Mouse (Mus musculus) myocyte (in vitro differentiated cells): Measurements from ENCODE around the gene Rplp1. TPM values are rescaled to one million over a fixed set of nuclear protein-coding genes. Genes with fewer than 3 reads are reported as not detected.
A peak's percentile ranks its signal among the peaks of the same experiment; 100 is the strongest.

Experiments
- H3K27me3 ChIP-seq: one replicate; pipeline ENCODE4 v1.6.1; 2011; ENCODE audit not compliant: control insufficient read depth, insufficient read depth, insufficient read length
- H3K36me3 ChIP-seq: one replicate; pipeline ENCODE4 v1.6.1; 2011; ENCODE audit not compliant: control insufficient read depth, insufficient read depth
- H3K4me2 ChIP-seq: one replicate; pipeline ENCODE4 v1.6.1; 2011; ENCODE audit warnings: low read depth, control low read depth
- H3K4me3 ChIP-seq: one replicate; pipeline ENCODE4 v1.5.1; 2011; ENCODE audit warnings: mild to moderate bottlenecking, control low read depth, moderate library complexity
- H3K79me2 ChIP-seq: one replicate; pipeline ENCODE4 v1.6.1; 2011; ENCODE audit not compliant: control insufficient read depth, insufficient read depth
- H3ac ChIP-seq: one replicate; pipeline ENCODE4 v1.6.1; 2011; ENCODE audit not compliant: control insufficient read depth, insufficient read length
- CEBPB ChIP-seq: IDR thresholded peaks from 2 replicates; pipeline ENCODE4 v1.6.1; 2011; ENCODE audit warnings: mild to moderate bottlenecking, moderate library complexity; ENCODE audit not compliant: poor library complexity, insufficient read depth, severe bottlenecking
- E2F4 ChIP-seq: IDR thresholded peaks from one replicate; pipeline ENCODE4 v1.6.1; 2011; ENCODE audit warnings: mild to moderate bottlenecking, control low read depth, moderate library complexity; ENCODE audit not compliant: insufficient read depth
- MAX ChIP-seq: IDR thresholded peaks from one replicate; pipeline ENCODE4 v1.6.1; 2011; ENCODE audit warnings: low read depth, mild to moderate bottlenecking, control low read depth
- MYOD1 ChIP-seq, 3 experiments: IDR thresholded peaks; one replicate each; pipeline ENCODE4 v1.6.1; 2011; ENCODE audit warnings: control low read depth in 2 of 3, low read depth in 2 of 3, mild to moderate bottlenecking in 2 of 3, moderate library complexity in 1 of 3; ENCODE audit not compliant: insufficient read length in 2 of 3, control insufficient read depth in 1 of 3
- MYOG ChIP-seq, 3 experiments: IDR thresholded peaks; one replicate each; pipeline ENCODE4 v1.6.1; 2011; ENCODE audit warnings: control low read depth in 2 of 3, low read depth in 2 of 3, mild to moderate bottlenecking in 2 of 3; ENCODE audit not compliant: insufficient read length in 2 of 3, control insufficient read depth in 1 of 3, insufficient read depth in 1 of 3
- POLR2A ChIP-seq: IDR thresholded peaks from one replicate; pipeline ENCODE4 v1.6.1; 2011; ENCODE audit warnings: low read depth, mild to moderate bottlenecking, control low read depth, moderate library complexity; ENCODE audit not compliant: insufficient read length
- POLR2AphosphoS2 ChIP-seq: IDR thresholded peaks from one replicate; pipeline ENCODE4 v1.6.1; 2011; ENCODE audit warnings: low read depth, control low read depth; ENCODE audit not compliant: insufficient read length
- REST ChIP-seq: IDR thresholded peaks from one replicate; pipeline ENCODE4 v1.6.1; 2011; ENCODE audit warnings: mild to moderate bottlenecking, control low read depth, moderate library complexity; ENCODE audit not compliant: insufficient read depth, insufficient read length
- SRF ChIP-seq: IDR thresholded peaks from one replicate; pipeline ENCODE4 v1.6.1; 2011; ENCODE audit warnings: low read depth; ENCODE audit not compliant: control insufficient read depth, insufficient read length
- TCF12 ChIP-seq: IDR thresholded peaks from one replicate; pipeline ENCODE4 v1.6.1; 2011; ENCODE audit warnings: mild to moderate bottlenecking, control low read depth; ENCODE audit not compliant: poor library complexity, insufficient read depth, severe bottlenecking
- TCF3 ChIP-seq: IDR thresholded peaks from one replicate; pipeline ENCODE4 v1.6.1; 2011; ENCODE audit warnings: low read depth, control low read depth; ENCODE audit not compliant: insufficient read length
- USF1 ChIP-seq: IDR thresholded peaks from one replicate; pipeline ENCODE4 v1.6.1; 2011; ENCODE audit warnings: low read depth, mild to moderate bottlenecking, control low read depth, moderate library complexity
- polyA plus RNA-seq: library from polyadenylated mRNA; unstranded; fragments of >200 nt; fragmentation: generic; extraction: Trizol; gene quantifications from one replicate; pipeline ENCODE4 v1.2.1, GENCODE M21; 2012; ENCODE audit warnings: missing spikeins

Gene Rplp1
- polyA plus RNA-seq, 1 experiment = 9,411 TPM

GRCm38 (mm10) chr9:61898401-61898800 lies 15.9 kb downstream of the Rplp1 start:
- no peaks in the 10 kb centered on the region for H3K36me3 ChIP-seq
- H3ac ChIP-seq = no peak overlapping the region
- TF ChIP-seq SRF = no peak
- no peak for TF ChIP-seq POLR2A
- no peak for TF ChIP-seq USF1
- TF ChIP-seq MYOD1 (IDR thresholded peaks at IDR 0.05; ENCODE audit: control insufficient read depth in 1 of 3, insufficient read length in 2 of 3, low read depth in 2 of 3) = no peak
- no peak for TF ChIP-seq REST
- TF ChIP-seq CEBPB = no peak
- no peak for TF ChIP-seq POLR2AphosphoS2
- no peak for TF ChIP-seq TCF12
- TF ChIP-seq E2F4 = no peak
- TF ChIP-seq MAX = no peak
- H3K4me2 ChIP-seq = peak overlapping the region; percentile 12
- H3K4me3 ChIP-seq = no peak overlapping the region
- peaks cover 17% of the 10 kb centered on the region for H3K27me3 ChIP-seq
- H3K79me2 ChIP-seq = no peaks in the 10 kb centered on the region

GRCm38 (mm10) chr9:61895014-61895413 lies 19.3 kb downstream of the Rplp1 start:
- Histone ChIP-seq H3K36me3 (no peaks in the 10 kb centered on the region), H3K4me3 (no peak overlapping the region), H3K79me2 (no peaks in the 10 kb centered on the region), H3K27me3 (peaks cover 6% of the 10 kb centered on the region), H3K4me2 (no peak overlapping the region), H3ac (no peak overlapping the region)
- no peak for TF ChIP-seq MYOD1 (IDR thresholded peaks at IDR 0.05; ENCODE audit: control insufficient read depth in 1 of 3, insufficient read length in 2 of 3, low read depth in 2 of 3)
- no peak for TF ChIP-seq REST
- no peak for TF ChIP-seq USF1
- TF ChIP-seq POLR2AphosphoS2 = no peak
- no peak for TF ChIP-seq TCF3
- TF ChIP-seq MYOG (IDR thresholded peaks at IDR 0.05; ENCODE audit: control insufficient read depth in 1 of 3, insufficient read depth in 1 of 3, insufficient read length in 2 of 3, low read depth in 2 of 3) = no peak
- no peak for TF ChIP-seq CEBPB
- no peak for TF ChIP-seq POLR2A
- TF ChIP-seq E2F4 = no peak

DNA sequence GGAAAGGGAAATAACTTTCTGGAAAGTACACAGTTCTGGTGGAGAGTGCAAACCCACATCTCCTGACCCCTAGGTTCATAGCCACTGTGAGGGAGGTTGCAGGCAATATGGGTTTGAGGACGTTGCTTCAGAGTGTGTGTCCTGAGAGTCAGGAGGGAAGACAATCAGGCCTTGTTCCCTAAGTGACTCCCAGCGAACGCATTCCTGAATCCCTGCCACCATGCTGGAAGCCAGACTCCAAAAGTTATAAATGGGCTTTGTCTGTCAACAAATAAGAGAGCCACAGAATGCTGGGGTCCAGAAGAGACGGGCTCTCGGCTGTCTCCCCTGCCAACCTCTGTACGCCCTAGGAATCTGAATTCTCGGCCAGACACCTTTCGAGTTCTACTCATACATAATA lies 24.5 kb downstream of the Rplp1 start:
- H3K36me3 ChIP-seq = no peaks in the 10 kb centered on the region
- no peak overlapping the region for H3ac ChIP-seq
- no peak overlapping the region for H3K4me2 ChIP-seq
- TF ChIP-seq CEBPB (no peak), REST (no peak), SRF (no peak), E2F4 (no peak), TCF12 (no peak), TCF3 (no peak), POLR2AphosphoS2 (no peak), POLR2A (no peak), MAX (no peak), MYOG (IDR thresholded peaks at IDR 0.05; ENCODE audit: control insufficient read depth in 1 of 3, insufficient read depth in 1 of 3, insufficient read length in 2 of 3, low read depth in 2 of 3) (no peak), MYOD1 (IDR thresholded peaks at IDR 0.05; ENCODE audit: control insufficient read depth in 1 of 3, insufficient read length in 2 of 3, low read depth in 2 of 3) (no peak), USF1 (no peak)
- H3K79me2 ChIP-seq = no peaks in the 10 kb centered on the region
- H3K27me3 ChIP-seq = peaks cover 8% of the 10 kb centered on the region
- H3K4me3 ChIP-seq = no peak overlapping the region

- peaks cover 8% of the 10 kb centered on the region for H3K27me3 ChIP-seq
- no peak overlapping the region for H3ac ChIP-seq
- no peaks in the 10 kb centered on the region for H3K36me3 ChIP-seq
- TF ChIP-seq CEBPB (no peak), E2F4 (no peak), REST (no peak), TCF12 (no peak), MYOD1 (IDR thresholded peaks at IDR 0.05; ENCODE audit: control insufficient read depth in 1 of 3, insufficient read length in 2 of 3, low read depth in 2 of 3) (no peak), POLR2A (no peak), SRF (no peak), POLR2AphosphoS2 (no peak), MYOG (IDR thresholded peaks at IDR 0.05; ENCODE audit: control insufficient read depth in 1 of 3, insufficient read depth in 1 of 3, insufficient read length in 2 of 3, low read depth in 2 of 3) (no peak), TCF3 (no peak), MAX (no peak), USF1 (no peak)
- H3K4me2 ChIP-seq = no peak overlapping the region
- H3K4me3 ChIP-seq = no peak overlapping the region
- no peaks in the 10 kb centered on the region for H3K79me2 ChIP-seq
Measured at GRCm38 (mm10) chr9:61887661-61888379, 26.5 kb downstream of the Rplp1 start.

GRCm38 (mm10) chr9:61885964-61886363 lies 28.4 kb downstream of the Rplp1 start:
- H3K4me3 ChIP-seq = no peak overlapping the region
- no peaks in the 10 kb centered on the region for H3K79me2 ChIP-seq
- no peak overlapping the region for H3K4me2 ChIP-seq
- no peaks in the 10 kb centered on the region for H3K36me3 ChIP-seq
- no peak for TF ChIP-seq USF1
- no peak for TF ChIP-seq TCF3
- no peak for TF ChIP-seq POLR2AphosphoS2
- no peak for TF ChIP-seq MYOD1 (IDR thresholded peaks at IDR 0.05; ENCODE audit: control insufficient read depth in 1 of 3, insufficient read length in 2 of 3, low read depth in 2 of 3)
- no peak for TF ChIP-seq CEBPB
- no peak for TF ChIP-seq MYOG (IDR thresholded peaks at IDR 0.05; ENCODE audit: control insufficient read depth in 1 of 3, insufficient read depth in 1 of 3, insufficient read length in 2 of 3, low read depth in 2 of 3)
- TF ChIP-seq SRF = no peak
- no peak for TF ChIP-seq POLR2A
- no peak for TF ChIP-seq TCF12
- TF ChIP-seq REST = no peak
- TF ChIP-seq E2F4 = no peak
- no peak for TF ChIP-seq MAX
- H3ac ChIP-seq = no peak overlapping the region
- H3K27me3 ChIP-seq = peaks cover 8% of the 10 kb centered on the region
